Mouse (Mus musculus) lung, postnatal 25 days (tissue): ENCODE data around the gene Ric1.
"Not testable (repeated sequence)": the region's sequence is repeated elsewhere in the genome, so short reads cannot be mapped to it uniquely, and the experiment has no call there.

Experiments
- DNase-seq: peaks from one replicate; pipeline ENCODE4 v3.0.0; 2022; ENCODE audit warnings: low spot score

The Ric1 gene

DNA sequence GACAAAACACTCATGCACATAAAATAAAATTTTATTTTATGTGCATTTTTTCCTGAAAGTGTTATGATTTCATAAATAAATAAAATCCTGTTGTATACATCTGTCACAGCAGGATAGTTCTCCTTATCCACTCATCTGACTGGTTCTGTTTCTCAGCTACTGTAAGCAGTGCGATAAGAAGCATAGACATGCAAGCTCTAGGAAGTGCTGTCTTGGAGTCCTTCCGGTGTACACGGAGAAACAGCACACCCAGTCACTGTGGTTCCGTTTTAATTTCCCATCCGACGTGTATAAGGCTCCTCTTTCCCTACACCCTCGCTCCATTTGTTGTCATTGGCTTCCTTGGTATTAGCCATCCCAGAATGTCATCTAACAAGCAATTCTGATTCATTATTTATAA is 24.2 kb upstream of the Ric1 start:
- no peak for DNase-seq

DNA sequence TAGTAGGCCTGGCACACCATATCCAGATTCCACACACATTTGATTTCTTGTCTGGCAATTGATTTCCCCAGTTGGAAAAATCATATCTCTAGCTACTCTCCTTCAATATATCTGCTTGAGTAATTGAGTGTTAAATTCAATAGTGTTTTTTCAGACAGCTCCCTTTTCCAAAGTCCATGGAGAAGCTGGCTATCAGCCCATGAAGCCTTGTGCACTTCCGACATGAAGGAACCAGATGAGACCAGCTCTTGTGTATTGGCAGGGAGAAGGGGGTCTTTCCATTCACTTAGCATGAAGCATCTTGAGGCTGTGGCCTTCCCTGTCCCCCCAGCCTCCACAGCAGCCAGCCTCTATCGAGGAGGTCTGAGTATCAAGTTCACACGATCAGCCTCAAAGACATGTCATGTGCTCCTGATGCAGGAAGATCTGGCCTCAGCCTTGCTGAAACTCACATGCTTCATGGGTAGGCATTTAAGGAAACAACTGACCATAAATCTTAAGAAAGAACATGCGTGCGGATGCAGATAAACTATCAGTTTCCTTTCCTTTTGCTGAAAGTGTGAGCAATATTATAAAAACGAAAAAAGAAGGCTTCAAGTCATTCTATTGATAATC is 23.1 kb upstream of the Ric1 start:
- no peak for DNase-seq

DNA sequence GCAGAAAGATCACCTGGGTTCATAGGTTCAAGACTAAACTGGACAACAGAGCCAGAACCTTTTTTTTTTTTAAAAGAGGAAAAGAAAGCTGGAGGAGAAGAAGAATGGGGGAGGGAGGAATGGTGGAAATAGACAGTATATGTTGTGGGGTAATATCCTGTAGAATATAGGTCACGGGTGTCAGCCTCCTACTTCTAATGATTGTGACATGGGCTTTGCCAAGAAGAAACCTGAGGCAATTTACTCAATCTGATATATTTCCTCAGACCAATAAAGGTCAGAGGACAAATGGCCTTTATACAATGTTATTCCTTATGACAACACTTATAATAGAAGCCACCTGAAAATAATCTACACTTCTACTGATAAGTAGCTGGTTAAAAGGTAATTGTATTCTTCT is 21.7 kb upstream of the Ric1 start:
- no peak for DNase-seq

DNA sequence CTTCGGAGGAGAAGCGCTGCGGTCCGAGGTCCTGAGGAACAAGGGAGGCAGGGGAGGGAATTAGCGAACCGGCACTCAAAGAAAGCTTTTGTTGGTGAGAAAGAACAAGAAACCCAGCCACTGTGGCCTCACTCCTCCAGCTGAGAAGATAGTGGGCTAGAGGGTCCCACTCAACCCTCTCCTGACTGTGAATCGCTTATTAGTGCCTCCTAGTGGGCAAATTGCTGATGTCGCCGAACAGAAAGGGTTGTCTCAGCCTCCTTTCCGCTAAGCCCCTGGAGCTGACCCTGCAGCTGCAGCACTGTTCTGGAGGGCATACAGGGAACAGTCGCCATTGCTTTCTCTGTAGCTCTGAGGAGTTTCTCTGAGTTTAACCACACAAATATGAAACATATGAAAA is 21.0 kb upstream of the Ric1 start:
- DNase-seq: peak; percentile 44

DNA sequence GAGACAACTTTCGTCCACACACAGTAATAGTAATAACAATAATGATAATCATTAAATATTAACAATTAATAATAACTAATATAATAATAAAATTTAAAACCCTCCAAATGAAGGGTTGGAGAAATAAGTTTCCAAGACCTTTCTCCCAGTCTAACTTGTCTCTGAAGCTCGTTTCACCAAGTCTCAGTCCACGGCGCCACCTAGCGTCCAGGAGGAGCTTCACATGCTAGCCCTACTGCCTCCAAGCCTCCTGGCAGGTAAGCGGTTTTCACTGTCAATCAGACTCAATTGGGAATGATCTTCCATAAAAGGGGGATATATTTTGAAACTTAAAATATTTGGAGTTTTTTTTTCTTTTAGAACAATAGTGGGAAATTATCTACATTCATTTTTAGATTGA is 20.6 kb upstream of the Ric1 start:
- peak; percentile 87 for DNase-seq

DNA sequence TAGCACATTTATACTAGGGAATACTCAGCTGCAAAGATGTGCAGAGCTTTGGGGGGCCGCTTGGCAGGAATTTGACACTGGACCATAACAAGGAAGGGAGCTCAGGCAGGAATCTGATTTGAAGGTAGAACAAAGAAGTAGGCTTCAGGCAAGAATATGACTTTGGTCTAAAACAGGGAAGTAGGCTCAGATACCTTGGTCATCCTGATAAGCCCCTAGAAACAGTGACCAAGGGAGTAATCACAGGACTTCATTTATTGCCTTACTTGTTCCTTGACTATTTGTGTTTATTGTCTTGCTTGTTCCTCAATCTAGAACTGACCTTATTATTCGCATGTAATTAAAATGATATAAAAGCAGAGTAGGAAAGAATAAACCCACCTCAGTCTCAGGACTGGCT is 18.0 kb upstream of the Ric1 start:
- DNase-seq: no peak

DNA sequence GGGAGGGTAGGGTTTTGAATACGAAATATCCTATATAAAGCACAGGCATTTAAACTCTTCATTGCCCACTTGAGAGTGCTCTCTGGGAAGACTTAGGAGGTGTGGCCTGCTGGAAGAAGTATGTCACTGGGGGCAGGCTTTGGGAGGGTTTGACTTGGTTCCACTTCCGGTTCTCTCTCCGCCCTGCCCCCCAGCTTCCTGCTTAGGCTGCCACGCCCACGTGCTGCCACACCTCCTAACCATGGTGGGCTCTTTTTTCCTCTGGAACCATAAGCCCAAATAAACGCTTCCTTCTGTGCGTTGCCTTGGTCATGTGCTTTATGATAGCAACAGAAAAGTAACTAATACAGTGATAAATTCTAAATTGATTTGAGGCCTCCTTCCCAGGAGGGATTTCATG is 16.5 kb upstream of the Ric1 start:
- no peak for DNase-seq

DNA sequence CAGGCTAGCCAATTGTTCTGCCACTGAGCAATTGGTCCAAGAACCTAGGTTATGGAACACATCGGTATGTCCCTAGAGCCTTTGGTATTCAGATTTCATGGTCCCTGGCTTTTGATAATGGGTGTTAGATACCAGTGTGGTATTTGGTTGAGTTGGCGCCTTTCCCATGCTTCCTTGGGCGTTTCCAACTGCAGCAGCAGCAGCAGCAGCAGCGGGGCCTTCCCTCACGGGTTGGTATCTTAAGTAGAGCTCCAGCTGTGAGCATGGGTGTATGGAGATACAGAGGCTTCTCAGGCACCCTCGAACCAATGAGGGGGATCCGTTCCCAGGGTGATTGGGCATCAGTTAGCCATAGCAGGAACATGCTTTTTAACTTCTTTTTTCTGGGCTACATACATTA is 13.9 kb upstream of the Ric1 start:
- no peak for DNase-seq

DNA sequence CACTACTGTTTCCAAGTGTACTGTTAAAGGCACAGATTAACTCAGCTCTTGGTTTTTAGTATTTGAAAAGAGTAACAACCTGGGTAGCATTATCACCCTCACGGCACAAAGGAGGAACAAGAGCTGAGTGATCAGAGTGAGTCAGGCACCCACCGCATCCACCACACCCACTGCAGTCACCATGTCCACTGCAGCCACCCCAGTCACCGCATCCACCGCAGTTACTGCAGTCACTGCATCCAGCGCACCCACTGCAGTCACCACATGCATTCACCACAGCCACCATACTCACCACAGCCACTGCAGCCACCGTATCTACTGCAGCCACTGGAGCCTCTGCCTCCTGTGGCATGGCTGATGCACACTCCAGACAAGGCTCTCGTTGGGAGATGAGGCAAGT is 12.2 kb upstream of the Ric1 start:
- DNase-seq: no peak

DNA sequence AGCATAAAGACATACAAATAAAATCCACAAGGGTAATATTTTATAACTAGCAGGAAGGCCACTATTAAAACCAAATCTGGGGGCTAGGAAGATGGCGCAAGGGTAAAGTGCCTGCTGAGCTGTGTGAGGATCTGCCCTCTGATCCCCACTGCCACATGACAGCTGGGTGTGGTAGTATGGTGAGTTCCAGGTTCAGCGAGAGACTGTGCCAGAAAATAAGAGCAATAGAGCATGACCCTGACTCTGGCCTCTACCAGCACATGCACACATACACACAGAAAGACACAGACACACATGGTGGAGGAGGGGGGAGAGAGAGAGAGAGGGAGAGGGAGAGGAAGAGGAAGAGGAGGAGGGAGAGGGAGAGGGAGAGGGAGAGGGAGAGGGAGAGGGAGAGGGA is 10.3 kb upstream of the Ric1 start:
- no peak for DNase-seq

DNA sequence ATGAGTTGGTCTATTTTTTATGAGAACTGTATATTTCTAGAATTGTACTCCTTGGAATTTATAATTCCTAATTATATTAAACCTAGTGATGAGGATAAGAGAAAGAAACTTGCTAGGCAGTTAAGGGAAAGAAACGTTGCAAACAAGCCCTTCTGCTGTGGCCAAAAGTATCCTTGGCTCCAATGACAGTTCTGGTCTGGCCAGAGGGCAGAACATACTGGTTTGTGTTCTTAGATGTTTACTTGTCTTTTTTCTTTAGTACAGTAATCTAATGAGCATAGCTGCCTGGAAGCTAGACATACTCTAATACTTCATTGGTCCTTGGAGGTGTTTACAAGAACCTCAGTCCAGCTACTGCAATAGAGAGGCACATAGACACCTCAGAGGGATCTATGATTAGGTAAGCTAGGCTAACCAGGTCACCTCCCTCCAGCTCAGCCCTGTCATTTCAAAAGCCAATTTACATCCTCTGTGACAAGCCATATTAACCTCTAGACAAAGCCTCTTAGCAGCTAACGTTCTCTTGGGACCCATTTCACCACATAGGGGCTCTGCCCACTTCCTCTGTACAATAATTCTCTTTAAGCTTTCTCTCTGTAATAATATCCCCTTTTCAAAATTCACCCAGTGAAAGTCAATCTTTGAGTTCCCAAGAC is 8.8 kb upstream of the Ric1 start:
- DNase-seq: no peak

DNA sequence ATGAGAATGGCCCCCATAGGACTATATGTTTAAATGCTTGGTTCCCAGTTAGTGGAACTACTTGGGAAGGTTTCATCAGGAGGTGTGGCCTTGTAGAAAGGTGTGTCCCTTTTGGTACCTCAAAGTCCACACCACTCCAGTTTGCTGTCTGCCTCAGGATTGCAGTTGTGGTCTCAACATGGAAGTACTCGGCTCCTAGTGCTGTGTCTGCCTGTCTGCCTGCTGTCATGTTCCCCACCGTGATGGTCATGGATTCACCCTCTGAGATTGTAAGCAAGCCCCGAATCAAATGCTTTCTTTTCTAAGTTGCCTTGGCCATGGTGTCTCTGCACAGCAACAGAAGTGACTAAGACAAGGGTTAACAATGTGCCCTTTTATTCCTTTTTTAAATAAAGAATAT is 8.0 kb upstream of the Ric1 start:
- DNase-seq: no peak

DNA sequence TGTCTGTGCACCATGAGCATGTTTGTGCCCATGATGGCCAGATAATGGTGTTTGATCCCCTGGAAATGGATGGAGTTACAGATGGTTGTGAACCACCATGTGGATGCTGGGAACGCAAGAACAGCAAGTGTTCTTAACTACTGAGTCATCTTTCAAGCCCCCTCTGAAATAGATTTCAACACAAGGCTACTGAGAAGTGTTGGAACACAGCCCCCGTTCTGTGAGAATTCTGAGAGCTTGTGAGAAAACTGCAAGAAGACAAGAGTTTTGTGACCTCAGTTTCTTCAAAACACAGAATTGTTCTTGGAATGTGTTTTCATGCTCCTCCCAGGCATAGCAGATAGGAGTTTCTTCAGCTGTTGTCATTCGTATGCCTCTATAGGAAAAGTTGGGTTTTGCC is 6.7 kb upstream of the Ric1 start:
- no peak for DNase-seq

DNA sequence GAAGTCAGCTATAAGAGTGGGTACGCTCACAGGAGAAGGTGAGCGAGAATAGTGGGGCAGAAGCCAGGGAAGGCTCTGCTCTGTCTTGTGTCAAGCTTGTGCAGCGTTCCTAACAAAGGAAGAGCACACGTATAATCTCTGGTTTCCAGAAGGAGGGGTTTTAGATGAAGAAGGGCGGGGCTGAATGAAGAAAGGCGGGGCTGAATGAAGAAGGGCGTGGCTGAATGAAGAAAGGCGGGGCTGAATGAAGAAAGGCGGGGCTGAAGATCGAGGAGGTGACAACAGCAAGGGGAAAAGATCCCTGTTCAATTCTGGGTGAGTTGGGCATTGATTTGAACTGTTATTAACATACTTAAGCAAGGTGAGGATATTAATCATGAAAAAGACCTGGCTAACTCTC is 6.1 kb upstream of the Ric1 start:
- no peak for DNase-seq

DNA sequence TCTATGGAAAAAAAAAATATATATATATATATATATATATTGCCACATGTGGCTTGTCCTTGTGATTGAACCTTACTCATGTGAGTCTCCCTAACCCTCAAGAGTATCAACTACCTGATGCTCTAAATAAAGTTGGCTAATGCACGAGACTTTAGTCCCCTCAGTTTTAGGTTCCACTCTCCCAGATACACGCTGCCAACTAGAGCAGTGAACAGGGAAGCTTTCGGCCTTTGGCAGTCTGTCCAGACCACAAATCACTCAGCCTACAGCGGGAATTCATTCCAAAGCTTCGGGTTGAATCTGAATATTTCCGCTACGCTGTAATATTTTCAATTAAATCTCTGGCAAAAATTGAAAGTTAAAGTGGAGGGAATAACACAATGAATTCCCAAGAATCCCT is 3.7 kb upstream of the Ric1 start:
- no peak for DNase-seq

DNA sequence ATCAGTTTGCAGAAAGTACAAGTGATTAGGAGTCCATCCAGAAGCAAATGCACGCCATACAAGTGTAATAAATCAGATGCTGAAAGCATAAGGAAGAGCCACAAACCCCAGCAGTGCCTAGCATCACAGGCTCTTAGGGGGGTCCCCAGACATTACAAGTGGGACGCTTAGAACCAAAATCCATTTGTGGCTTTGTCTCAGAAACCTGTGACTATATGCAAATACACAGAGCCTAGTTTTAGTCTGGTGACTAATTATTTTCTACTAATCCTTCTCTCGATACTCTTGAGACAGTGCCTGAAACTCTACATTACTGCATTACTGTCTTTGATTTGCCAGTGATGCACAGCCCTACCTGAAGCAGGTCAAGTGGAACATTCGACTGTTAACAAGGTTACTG is 3.2 kb upstream of the Ric1 start:
- DNase-seq: no peak

DNA sequence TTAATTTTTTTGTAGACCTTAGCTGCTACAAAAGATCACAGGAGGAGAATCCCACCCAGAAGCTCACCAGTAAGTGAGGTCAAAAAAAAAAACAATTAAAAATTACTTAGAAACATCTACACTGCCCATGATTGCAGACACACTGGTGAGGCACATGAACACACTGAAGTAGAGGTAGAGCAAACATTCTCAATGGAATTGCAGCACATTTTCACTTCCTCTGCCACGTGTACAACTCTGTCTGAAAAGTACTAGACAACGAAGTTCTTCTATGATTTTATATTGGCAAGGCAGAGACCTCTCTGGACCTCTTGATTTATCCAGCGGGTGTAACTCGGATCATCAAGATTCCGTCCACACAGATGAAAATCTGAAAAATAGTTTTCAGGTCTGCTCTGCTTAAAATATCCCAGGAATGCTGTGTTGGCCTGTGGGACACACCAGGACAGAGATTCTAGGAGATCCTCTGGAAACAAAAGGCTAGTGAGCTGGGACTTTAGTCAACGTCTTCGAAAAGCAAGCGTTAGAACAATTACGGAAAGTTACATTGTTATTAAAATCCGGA is 1.0 kb upstream of the Ric1 start:
- DNase-seq: no peak

DNA sequence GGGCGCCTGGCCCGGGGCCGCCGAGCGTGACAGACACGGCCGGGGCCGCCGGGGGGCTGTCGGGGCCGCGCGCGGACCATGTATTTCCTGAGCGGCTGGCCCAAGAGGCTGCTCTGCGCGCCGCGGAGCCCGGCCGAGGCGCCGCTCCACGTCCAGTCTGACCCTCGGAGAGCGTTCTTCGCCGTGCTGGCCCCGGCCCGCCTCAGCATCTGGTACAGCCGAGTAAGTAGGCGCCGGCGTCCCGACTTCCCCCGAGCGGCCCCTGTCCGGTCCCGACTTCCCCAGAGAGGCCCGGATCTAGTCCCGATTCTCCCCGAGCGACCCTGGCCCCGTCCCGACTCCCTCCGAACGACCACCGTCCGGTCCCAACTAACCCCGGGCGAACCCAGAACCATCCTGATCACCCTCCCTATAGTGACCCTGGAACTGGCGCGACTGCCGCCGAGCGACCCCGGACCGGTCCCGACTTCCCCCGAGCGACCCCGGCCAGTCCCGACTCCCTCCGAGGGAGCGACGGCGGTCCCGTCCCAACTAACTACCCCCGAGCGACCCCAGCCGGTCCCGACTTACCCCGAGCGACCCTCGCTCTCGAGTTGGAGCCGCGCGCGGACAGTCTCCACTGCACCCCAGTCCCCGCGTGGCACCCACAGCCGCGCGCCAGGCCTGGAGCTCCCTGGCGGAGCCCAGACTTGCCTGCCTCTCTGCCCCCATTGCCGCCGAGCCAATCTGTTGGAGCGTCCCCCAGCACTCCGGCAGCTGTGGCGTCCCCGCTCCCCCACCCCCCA is 555 bp downstream of the Ric1 start:
- no peak for DNase-seq

DNA sequence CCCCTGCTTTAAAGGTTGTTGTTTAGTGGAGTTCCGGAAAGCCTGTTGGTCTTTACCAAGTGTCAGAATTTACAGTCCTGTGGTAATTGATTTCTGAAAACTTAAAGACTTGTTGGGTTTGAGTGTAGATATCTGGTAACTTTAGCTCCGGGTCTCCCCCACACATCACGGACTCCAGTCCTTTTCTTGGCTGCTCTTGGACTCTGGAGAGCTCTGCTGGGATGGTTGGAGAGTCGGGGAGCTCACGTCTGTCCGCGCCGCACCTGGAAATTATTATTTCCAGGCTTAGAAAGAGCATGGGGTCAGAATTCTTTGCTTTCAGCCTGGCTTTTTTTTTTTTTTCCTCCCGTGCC is 1.1 kb downstream of the Ric1 start:
- no peak for DNase-seq

DNA sequence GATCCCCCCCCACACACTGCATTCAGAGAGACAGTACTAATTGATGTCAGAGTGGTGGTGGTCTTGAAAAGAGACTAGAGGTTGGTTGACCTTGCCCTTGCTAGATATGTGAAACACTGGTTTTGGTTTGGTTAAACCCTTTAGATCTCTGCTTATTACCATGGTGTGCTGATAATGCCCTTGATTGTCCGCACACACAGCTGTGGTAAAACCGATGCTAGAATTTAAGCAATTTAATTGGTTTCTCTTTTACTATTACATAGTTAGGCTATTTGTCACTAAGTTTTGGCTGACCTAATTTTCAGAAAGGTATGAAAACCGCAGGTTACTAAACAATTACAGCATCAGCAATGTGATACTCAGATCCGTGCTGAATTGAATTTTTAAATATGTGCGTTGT is 1.6 kb downstream of the Ric1 start:
- DNase-seq: no peak

DNA sequence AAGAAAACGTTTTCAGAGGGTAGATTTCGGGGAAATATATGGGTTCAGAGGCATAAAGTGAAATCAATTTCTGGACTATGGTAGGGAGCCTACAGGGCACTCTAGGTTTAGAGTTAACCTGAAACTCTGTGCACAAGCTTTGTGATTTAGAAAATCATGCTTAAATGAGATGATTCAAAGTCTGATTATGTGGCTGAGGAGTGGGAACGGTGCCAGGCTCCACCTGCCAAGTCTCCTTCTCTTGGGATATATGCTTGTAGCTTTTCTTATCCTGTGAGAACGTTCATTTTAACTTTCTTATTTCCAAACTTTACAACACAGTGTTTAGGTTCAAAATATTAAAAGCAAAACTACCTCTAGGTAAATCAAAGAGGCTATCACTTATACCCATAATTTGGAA is 2.5 kb downstream of the Ric1 start:
- DNase-seq: no peak

DNA sequence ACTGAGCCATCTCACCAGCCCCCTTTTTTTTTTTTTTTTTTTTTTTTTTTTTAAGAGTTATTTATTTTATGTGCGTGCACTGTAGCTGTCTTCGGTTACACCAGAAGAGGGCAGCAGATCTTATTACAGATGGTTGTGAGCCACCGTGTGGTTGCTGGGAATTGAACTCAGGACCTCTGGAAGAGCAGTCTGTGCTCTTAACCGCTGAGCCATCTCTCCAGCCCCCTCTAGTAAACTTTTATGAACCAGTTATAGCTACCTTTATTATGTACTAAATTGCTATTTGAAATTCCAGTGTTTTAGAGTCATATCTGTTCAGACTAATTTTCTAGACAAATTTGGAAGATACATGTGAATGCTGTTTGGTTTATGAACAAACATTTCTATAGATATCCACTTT is 3.5 kb downstream of the Ric1 start:
- not testable (repeated sequence) for DNase-seq

DNA sequence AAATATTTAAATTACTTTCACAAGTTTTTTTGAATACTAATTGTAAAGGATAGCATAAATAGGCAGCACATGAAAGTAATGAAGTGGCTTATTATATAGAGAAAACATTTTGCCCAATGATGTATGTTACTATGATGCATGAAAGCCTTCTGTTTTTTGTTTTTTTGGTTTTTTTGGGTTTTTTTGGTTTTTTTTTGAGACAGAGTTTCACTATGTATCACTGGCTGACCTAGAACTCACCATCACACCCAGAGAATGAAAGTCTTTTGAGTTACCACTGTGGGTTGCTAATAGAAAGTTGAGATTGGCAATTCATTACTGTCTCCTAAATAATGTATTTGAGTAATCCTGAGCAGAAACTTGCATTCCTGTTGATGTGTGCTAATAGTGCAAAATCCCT is 4.8 kb downstream of the Ric1 start:
- no peak for DNase-seq

DNA sequence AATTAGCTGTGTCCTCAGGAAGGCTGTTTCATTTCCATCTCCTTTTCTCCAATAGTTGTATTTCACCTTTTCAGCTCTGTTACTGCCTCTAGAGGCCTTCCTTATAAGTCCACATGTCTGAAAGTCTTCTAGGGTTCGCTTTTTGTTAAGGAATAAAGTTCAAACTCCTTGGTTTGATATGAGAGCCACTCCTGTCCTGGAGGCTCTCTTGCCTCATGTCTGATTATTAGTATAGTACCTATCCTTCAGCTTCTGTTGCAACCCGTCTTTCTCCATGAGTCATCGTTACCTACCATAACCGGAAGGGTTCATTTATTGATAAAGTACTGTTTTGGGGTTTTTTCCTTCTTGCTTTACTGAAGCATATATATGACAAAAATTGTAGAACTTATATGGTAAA is 5.2 kb downstream of the Ric1 start:
- no peak for DNase-seq
